ENCODE assay signal across 29 mouse cellular contexts in genomic region chr2:69536018-69536417, GRCm38 (mm10). TPM values are rescaled to one million over a fixed set of nuclear protein-coding genes. Genes with fewer than 3 reads are reported as not detected.
"Had no signal": no experiment of that assay in that cellular context is flagged by ENCODE, and none has a peak within 500 bp of the region (broad histone marks: within the 10 kb centered on the region; RNA-seq: fewer than 3 reads in every experiment).

No protein-coding gene starts in this region.

- ATAC-seq: hindbrain, embryonic 16.5 days; inflammation-experienced regulatory T-cells, adult 6 months; intestine, embryonic 15.5 days; intestine, postnatal 0 days had no signal

- H3K27me3 ChIP-seq: heart, embryonic 15.5 days; hindbrain, embryonic 12.5 days; intestine, embryonic 15.5 days; limb, embryonic 12.5 days had no signal

- H3K4me3 ChIP-seq: gastrocnemius, adult 2 months; heart, adult 2 months; heart, embryonic 13.5 days; heart, embryonic 15.5 days; hindbrain, embryonic 10.5 days; hindbrain, embryonic 12.5 days; intestine, embryonic 15.5 days; layer of hippocampus, adult 2 months; left cerebral cortex, adult 2 months; limb, embryonic 10.5 days; limb, embryonic 12.5 days had no signal

- H3K4me1 ChIP-seq: intestine, embryonic 15.5 days had no signal

- H3K27ac ChIP-seq: gastrocnemius, adult 2 months; heart, adult 2 months; heart, embryonic 13.5 days; heart, embryonic 15.5 days; hindbrain, embryonic 10.5 days; hindbrain, embryonic 12.5 days; hindbrain, embryonic 14.5 days; intestine, embryonic 15.5 days; layer of hippocampus, adult 2 months; left cerebral cortex, adult 2 months; limb, embryonic 10.5 days; limb, embryonic 12.5 days; liver, embryonic 14.5 days had no signal

- DNase-seq: gastrocnemius, adult 2 months; gastrocnemius, postnatal 10 days; gastrocnemius, postnatal 25 days; heart, adult 2 months; heart, postnatal 14 days; heart, postnatal 4 days; kidney, adult 18-20 months; kidney, adult 8-10 months; kidney, postnatal 10 days; kidney, postnatal 25 days; kidney, postnatal 4 days; liver had no signal

- H3K36me3 ChIP-seq: heart, embryonic 13.5 days; heart, embryonic 15.5 days; hindbrain, embryonic 12.5 days; intestine, embryonic 15.5 days; limb, embryonic 10.5 days; limb, embryonic 12.5 days had no signal

- H3K9me3 ChIP-seq: heart, embryonic 13.5 days; heart, embryonic 15.5 days; hindbrain, embryonic 10.5 days; hindbrain, embryonic 12.5 days; intestine, embryonic 15.5 days; limb, embryonic 10.5 days; limb, embryonic 12.5 days had no signal

- H3K4me2 ChIP-seq: heart, embryonic 11.5 days; heart, embryonic 13.5 days; heart, embryonic 15.5 days; hindbrain, embryonic 12.5 days; hindbrain, embryonic 14.5 days; intestine, embryonic 15.5 days; limb, embryonic 12.5 days; liver, embryonic 11.5 days had no signal

- H3K9ac ChIP-seq: heart, embryonic 13.5 days; heart, embryonic 15.5 days; hindbrain, embryonic 12.5 days; hindbrain, embryonic 14.5 days; intestine, embryonic 15.5 days; limb, embryonic 12.5 days; liver, embryonic 14.5 days had no signal

RNA-seq across cellular contexts. Expression of gene Lrp2, which starts 49.8 kb away (rescaled TPM):
- total RNA-seq: gastrocnemius, adult 2 months; gastrocnemius, postnatal 25 days; granulocyte monocyte progenitor cell, adult 5-6 weeks had no signal
- polyA plus RNA-seq: inflammation-experienced regulatory T-cells, adult 6 months; limb, embryonic 12.5 days had no signal
